Mouse (Mus musculus) spleen, adult 12 weeks (tissue): ENCODE data around the gene Ddx54.

Source experiments
- DNase-seq: peaks from one replicate; pipeline ENCODE4 v3.0.0; 2022; ENCODE audit warnings: low spot score

The Ddx54 gene

GRCm38 (mm10) chr5:120611416-120611815 lies 1.1 kb upstream of the Ddx54 start:
- no peak for DNase-seq

GRCm38 (mm10) chr5:120612822-120613604 lies 474 bp downstream of the Ddx54 start:
- DNase-seq, result peak; percentile 100

- DNase-seq, result no peak
Observed at GRCm38 (mm10) chr5:120615903-120616302, 3.4 kb downstream of the Ddx54 start.

- DNase-seq, result no peak
Observed at GRCm38 (mm10) chr5:120618778-120619177, 6.2 kb downstream of the Ddx54 start.

- DNase-seq, result peak; percentile 66
Observed at GRCm38 (mm10) chr5:120619201-120619600, 6.7 kb downstream of the Ddx54 start.

GRCm38 (mm10) chr5:120620375-120621077 lies 8.0 kb downstream of the Ddx54 start:
- DNase-seq, result peak; percentile 81

GRCm38 (mm10) chr5:120621078-120621765 lies 8.7 kb downstream of the Ddx54 start:
- DNase-seq, result peak; percentile 52

GRCm38 (mm10) chr5:120621846-120622197 lies 9.3 kb downstream of the Ddx54 start:
- DNase-seq, result no peak

- DNase-seq, result no peak
Observed at GRCm38 (mm10) chr5:120622198-120622851, 9.8 kb downstream of the Ddx54 start.

- DNase-seq, result no peak
Observed at GRCm38 (mm10) chr5:120624427-120624826, 11.9 kb downstream of the Ddx54 start.

- DNase-seq, result no peak
Observed at GRCm38 (mm10) chr5:120626399-120626798, 13.9 kb downstream of the Ddx54 start.

GRCm38 (mm10) chr5:120627515-120628300 lies 15.2 kb downstream of the Ddx54 start:
- no peak for DNase-seq

GRCm38 (mm10) chr5:120628624-120629023 lies 16.1 kb downstream of the Ddx54 start:
- no peak for DNase-seq

- no peak for DNase-seq
Observed at GRCm38 (mm10) chr5:120631128-120631527, 18.6 kb downstream of the Ddx54 start.

- no peak for DNase-seq
Observed at GRCm38 (mm10) chr5:120631892-120632291, 19.4 kb downstream of the Ddx54 start.

GRCm38 (mm10) chr5:120634131-120634530 lies 21.6 kb downstream of the Ddx54 start, which contains the start of gene Cfap73:
Cfap73 (minus strand) TSS chr5:120634235.
- no peak for DNase-seq

- no peak for DNase-seq
Observed at GRCm38 (mm10) chr5:120634860-120635259, 22.3 kb downstream of the Ddx54 start.

GRCm38 (mm10) chr5:120635633-120636032 lies 23.1 kb downstream of the Ddx54 start:
- no peak for DNase-seq

- no peak for DNase-seq
Observed at GRCm38 (mm10) chr5:120640094-120640493, 27.6 kb downstream of the Ddx54 start.

- DNase-seq, result no peak
Observed at GRCm38 (mm10) chr5:120643365-120644085, 31.0 kb downstream of the Ddx54 start.

GRCm38 (mm10) chr5:120644227-120644626 lies 31.7 kb downstream of the Ddx54 start:
- DNase-seq, result no peak
